Mouse (Mus musculus) heart, embryonic 11.5 days (tissue): ENCODE results near the gene Arhgap32. TPM values are rescaled to one million over a fixed set of nuclear protein-coding genes. Genes with fewer than 3 reads are reported as not detected.

Experiments
- ATAC-seq: fragments of 200-750 bp; cut with Nextera tagmentation; replicated peaks from 2 replicates; pipeline ENCODE4 v1.8.0; 2017; ENCODE audit warnings: moderate library complexity; ENCODE audit not compliant: insufficient number of reproducible peaks, low FRiP score, low TSS enrichment
- H3K27ac ChIP-seq: fragments of 300-500 bp; sonication (generic); 2 replicates; pipeline ENCODE4 v1.5.1; 2014; ENCODE audit warnings: mild to moderate bottlenecking, low read depth, low read length
- H3K27me3 ChIP-seq: fragments of 300-500 bp; sonication (generic); 2 replicates; pipeline ENCODE4 v1.6.1; 2014; ENCODE audit warnings: mild to moderate bottlenecking, low read length, mixed read lengths; ENCODE audit not compliant: control insufficient read depth, insufficient read depth
- H3K36me3 ChIP-seq: fragments of 300-500 bp; sonication (generic); 2 replicates; pipeline ENCODE4 v1.6.1; 2014; ENCODE audit warnings: mild to moderate bottlenecking, low read length, moderate library complexity, mixed read lengths; ENCODE audit not compliant: control insufficient read depth, insufficient read depth
- H3K4me1 ChIP-seq: fragments of 300-500 bp; sonication (generic); 2 replicates; pipeline ENCODE4 v1.6.1; 2014; ENCODE audit warnings: low read length; ENCODE audit not compliant: control insufficient read depth, insufficient read depth
- H3K4me2 ChIP-seq: fragments of 300-500 bp; sonication (generic); 2 replicates; pipeline ENCODE4 v1.6.1; 2014; ENCODE audit warnings: mild to moderate bottlenecking, moderate library complexity
- H3K4me3 ChIP-seq: fragments of 300-500 bp; sonication (generic); 2 replicates; pipeline ENCODE4 v1.5.1; 2014; ENCODE audit warnings: low read depth, low read length
- H3K9ac ChIP-seq: fragments of 300-500 bp; sonication (generic); 2 replicates; pipeline ENCODE4 v1.6.1; 2014; ENCODE audit warnings: mild to moderate bottlenecking, low read depth, low read length, moderate library complexity
- H3K9me3 ChIP-seq: fragments of 300-500 bp; sonication (generic); replicated peaks from 2 replicates; pipeline ENCODE4 v1.6.1; 2016; ENCODE audit warnings: low read length; ENCODE audit not compliant: control insufficient read depth
- WGBS: fragments of 180-500 bp; shearing (Covaris S2); extraction: QIAGEN DNeasy Blood & Tissue Kit; methylation state at CpG from one replicate; pipeline ENCODE4 v1.1.7; 2014; ENCODE audit not compliant: insufficient replicate concordance; 5-methylcytosine and 5-hydroxymethylcytosine counted together
- polyA plus RNA-seq: library from polyadenylated mRNA; unstranded; fragments of >200 nt; fragmentation: Nextera tagmentation; extraction: Ambion mirVana; gene quantifications from 2 replicates; pipeline ENCODE4 v1.2.1, GENCODE M21; 2014

Gene Arhgap32
- polyA plus RNA-seq, 1 experiment from 2014 or later, result 3.7 TPM

- Histone ChIP-seq H3K4me2 (no peak overlapping the region), H3K27ac (no peak overlapping the region), H3K9me3 (no peaks in the 10 kb centered on the region), H3K27me3 (no peaks in the 10 kb centered on the region), H3K4me3 (no peak overlapping the region), H3K36me3 (peaks cover 6% of the 10 kb centered on the region; the same call in 1 of the 2 replicates), H3K4me1 (no peaks in the 10 kb centered on the region), H3K9ac (no peak overlapping the region)
- 81% methylated on average over 5 of the region's 5 CpGs for WGBS
- ATAC-seq, result no peak
Measured at GRCm38 (mm10) chr9:32192295-32193073, 76.5 kb downstream of the Arhgap32 start.

DNA sequence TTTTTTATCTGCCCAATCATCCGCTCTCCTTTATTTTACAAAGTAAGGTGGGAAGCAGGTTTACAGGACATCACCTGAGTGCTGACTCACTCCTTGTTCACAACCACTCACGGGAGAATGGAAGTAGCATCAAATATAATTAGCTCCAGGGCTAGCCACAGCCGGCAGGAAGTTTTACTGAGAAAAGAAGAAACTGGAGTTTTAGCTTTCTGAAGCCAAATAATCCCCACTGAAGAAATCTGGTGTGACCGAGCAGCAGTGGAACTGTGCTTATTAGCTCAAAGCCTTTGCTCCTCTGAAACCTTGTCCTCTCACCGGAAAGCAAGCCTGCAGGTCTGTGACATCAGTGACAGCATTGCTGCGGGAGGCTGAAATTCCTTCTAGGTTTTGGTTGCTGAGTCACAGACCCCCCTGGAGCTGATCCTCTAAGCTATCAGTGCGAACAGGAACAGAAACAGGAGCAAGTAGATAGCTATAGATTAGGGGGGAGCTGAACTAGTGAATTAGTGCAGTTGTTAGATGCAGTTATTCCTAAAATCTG lies 88.6 kb downstream of the Arhgap32 start:
- no peak overlapping the region for H3K27ac ChIP-seq
- H3K4me2 ChIP-seq, result no peak overlapping the region
- no peak overlapping the region for H3K4me3 ChIP-seq
- H3K9me3 ChIP-seq, result no peaks in the 10 kb centered on the region
- H3K4me1 ChIP-seq, result no peaks in the 10 kb centered on the region
- WGBS, result 44% methylated on average over 7 of the region's 7 CpGs
- no peaks in the 10 kb centered on the region for H3K36me3 ChIP-seq
- no peak for ATAC-seq
- H3K9ac ChIP-seq, result no peak overlapping the region
- H3K27me3 ChIP-seq, result no peaks in the 10 kb centered on the region

- no peak for ATAC-seq
- Histone ChIP-seq H3K27ac (no peak overlapping the region), H3K4me3 (no peak overlapping the region), H3K9ac (no peak overlapping the region), H3K27me3 (no peaks in the 10 kb centered on the region), H3K9me3 (no peaks in the 10 kb centered on the region), H3K36me3 (no peaks in the 10 kb centered on the region), H3K4me2 (no peak overlapping the region), H3K4me1 (no peaks in the 10 kb centered on the region)
- WGBS, result 81% methylated on average over 8 of the region's 8 CpGs
Measured at GRCm38 (mm10) chr9:32207133-32207532, 91.2 kb downstream of the Arhgap32 start.

DNA sequence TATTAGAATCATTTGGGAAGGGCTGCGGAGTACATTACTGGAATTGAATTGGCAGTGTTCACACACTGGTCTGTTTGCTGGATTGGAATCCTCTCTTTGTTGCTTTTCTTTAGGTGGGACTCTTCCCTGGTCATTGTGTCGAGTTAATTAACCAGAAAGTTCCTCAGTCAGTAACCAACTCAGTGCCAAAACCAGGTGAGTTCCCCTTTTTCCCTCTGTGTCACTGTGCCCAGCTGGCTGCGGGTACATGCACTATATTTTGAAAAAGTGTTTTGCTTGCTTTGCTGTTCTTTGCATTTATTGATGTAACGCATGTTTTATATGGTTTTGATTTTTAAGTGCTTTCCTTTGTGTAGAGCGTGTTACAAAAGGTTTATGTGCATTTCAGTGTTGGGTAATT lies 92.1 kb downstream of the Arhgap32 start:
- Histone ChIP-seq H3K9me3 (no peaks in the 10 kb centered on the region), H3K27ac (no peak overlapping the region), H3K4me2 (no peak overlapping the region), H3K4me1 (no peaks in the 10 kb centered on the region), H3K9ac (no peak overlapping the region), H3K27me3 (no peaks in the 10 kb centered on the region), H3K4me3 (no peak overlapping the region), H3K36me3 (no peaks in the 10 kb centered on the region)
- WGBS, result 88% methylated on average over 5 of the region's 5 CpGs
- ATAC-seq, result no peak

DNA sequence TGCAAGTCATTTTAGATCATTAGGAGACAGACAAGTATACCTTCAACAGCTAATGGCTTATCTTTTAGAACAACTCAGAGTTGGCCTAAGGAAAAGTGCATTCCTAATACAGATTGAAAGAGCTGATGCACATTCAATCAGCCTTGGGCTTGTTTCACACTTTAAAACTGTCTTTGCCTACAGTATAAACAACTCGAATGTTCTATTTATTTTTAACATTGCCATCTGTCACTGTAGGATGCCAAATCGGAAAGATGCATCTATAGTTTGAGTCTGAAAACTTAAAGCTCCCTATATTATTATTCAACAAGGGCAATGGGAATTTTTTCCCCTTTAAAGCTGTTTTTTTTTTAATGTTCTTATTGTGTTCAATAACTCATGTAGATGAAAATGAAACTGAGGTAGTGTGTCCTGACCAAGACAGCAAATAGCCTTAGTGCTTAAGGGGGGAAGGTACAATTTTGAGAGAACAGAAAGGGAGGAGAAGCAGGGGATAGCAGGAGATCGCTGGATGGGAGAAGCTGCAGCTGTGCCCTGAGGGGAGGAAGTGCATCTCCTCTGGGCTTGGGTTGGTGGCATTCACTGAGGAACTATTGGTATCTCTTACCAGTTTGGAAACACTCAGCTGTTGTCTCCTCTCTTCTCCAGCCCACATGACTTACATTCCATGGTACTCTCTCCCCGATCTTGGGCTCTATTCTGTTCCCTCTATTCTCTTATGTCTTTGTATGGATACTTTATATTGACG lies 101.1 kb downstream of the Arhgap32 start:
- H3K4me3 ChIP-seq, result no peak overlapping the region
- no peak for ATAC-seq
- no peak overlapping the region for H3K4me2 ChIP-seq
- H3K36me3 ChIP-seq, result no peaks in the 10 kb centered on the region
- H3K27me3 ChIP-seq, result no peaks in the 10 kb centered on the region
- H3K27ac ChIP-seq, result no peak overlapping the region
- WGBS, result 64% methylated on average over 5 of the region's 5 CpGs
- no peaks in the 10 kb centered on the region for H3K9me3 ChIP-seq
- H3K9ac ChIP-seq, result no peak overlapping the region
- peaks cover 7% of the 10 kb centered on the region for H3K4me1 ChIP-seq

GRCm38 (mm10) chr9:32219400-32219799 lies 103.5 kb downstream of the Arhgap32 start:
- H3K36me3 ChIP-seq, result no peaks in the 10 kb centered on the region
- no peak for ATAC-seq
- no peaks in the 10 kb centered on the region for H3K9me3 ChIP-seq
- no peak overlapping the region for H3K9ac ChIP-seq
- H3K4me2 ChIP-seq, result no peak overlapping the region
- H3K4me3 ChIP-seq, result no peak overlapping the region
- peaks cover 25% of the 10 kb centered on the region for H3K4me1 ChIP-seq
- WGBS, result 62% methylated on average over 4 of the region's 4 CpGs
- no peaks in the 10 kb centered on the region for H3K27me3 ChIP-seq
- no peak overlapping the region for H3K27ac ChIP-seq

DNA sequence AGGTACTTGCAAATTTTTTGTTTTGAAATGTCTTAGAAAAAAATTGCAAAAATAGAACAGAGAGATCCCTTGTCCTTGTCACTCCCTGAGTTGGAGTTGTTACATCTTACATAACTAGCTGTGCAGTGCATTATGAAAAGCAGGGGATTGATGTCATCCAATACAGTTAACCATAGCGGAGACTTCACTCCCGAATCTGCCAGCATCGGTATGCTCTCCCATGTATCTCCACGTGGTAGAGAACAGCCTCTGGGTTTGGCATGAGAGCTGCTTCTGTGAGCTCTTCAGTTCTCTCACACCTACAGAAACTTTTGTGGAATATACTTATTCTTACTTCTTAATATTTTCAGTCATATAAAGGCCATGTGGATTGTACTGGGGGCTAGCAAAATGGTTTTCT lies 106.2 kb downstream of the Arhgap32 start:
- Histone ChIP-seq H3K4me3 (no peak overlapping the region), H3K9me3 (no peaks in the 10 kb centered on the region), H3K4me2 (no peak overlapping the region), H3K9ac (no peak overlapping the region), H3K27me3 (no peaks in the 10 kb centered on the region), H3K36me3 (no peaks in the 10 kb centered on the region), H3K27ac (no peak overlapping the region), H3K4me1 (peaks cover 34% of the 10 kb centered on the region)
- ATAC-seq, result no peak
- 79% methylated on average over 4 of the region's 4 CpGs for WGBS

DNA sequence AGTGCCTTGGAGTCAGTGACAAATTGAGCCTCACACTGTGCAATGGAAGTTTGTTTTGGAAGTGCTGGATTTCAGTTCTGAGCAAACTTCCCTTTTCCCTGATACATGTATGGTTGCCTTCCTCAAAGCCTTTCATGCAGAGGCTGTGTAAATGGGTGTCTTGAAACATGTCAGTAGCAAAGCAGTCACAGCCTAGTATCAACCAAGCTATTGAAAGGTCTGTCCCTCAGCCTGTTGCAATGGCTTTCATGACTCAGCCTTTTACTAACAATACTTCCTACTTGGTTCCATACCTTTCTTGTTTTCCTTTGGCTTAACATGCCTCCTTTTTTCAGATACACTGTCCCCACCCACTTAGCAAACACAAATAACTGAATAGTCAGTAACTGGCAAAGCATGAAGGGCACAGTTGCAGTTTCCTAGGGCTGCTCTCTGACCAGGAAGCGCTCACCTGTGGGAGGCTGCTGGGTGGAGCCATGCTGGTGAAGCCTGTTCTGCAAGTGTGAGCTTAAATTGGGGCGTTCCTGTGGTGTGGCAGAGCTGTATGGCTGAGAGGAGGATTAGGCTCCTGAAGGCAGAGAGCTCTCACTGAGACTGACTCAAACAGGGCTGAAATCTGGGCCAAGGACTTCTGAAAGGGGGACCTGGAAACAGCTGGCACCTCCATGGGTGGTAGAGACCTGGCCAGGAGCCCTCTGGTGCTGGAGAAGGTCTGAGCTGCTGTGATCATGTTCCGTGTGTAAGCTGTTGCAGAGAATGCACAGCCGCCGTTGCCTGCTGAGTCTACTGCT lies 108.0 kb downstream of the Arhgap32 start:
- Histone ChIP-seq H3K9me3 (no peaks in the 10 kb centered on the region), H3K4me1 (peaks cover 30% of the 10 kb centered on the region), H3K4me3 (no peak overlapping the region), H3K27me3 (no peaks in the 10 kb centered on the region), H3K27ac (no peak overlapping the region), H3K36me3 (no peaks in the 10 kb centered on the region), H3K4me2 (peak overlapping the region; percentile 21; the same call in 1 of the 2 replicates), H3K9ac (0 out of 2 replicates have a peak overlapping the region, but pooled peaks have one; percentile 24)
- ATAC-seq, result no peak
- WGBS, result 36% methylated on average over 5 of the region's 5 CpGs
